Comparison of ENCODE assay signal across 17 mouse cellular contexts in the genomic region with DNA sequence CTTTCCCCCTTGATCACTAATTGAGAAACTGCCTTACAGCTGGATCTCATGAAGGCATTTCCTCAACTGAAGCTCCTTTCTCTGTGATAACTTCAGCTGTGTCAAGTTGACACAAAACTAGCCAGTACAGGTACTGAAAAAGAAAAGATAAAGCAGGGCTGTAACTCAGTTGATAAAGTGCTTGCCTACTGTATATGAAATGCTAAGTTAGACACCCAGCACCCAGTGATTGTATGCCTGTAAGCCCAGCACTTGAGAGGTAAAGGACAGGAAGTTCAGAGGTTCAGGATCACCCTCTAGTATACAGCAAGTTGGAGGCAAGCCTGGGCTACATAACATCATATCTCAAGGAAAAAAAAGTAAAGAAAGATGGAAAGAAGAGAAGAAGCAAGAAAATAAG.
"Had no signal": no experiment of that assay in that cellular context is flagged by ENCODE, and none has a peak within 500 bp of the region (broad histone marks: within the 10 kb centered on the region; RNA-seq: fewer than 3 reads in every experiment).

No protein-coding gene starts in this region.

- H3K9ac ChIP-seq: lung, embryonic 15.5 days; midbrain, embryonic 13.5 days; midbrain, embryonic 15.5 days; neural tube, embryonic 12.5 days had no signal

- H3K27ac ChIP-seq: lung, embryonic 15.5 days; macrophage; midbrain, embryonic 13.5 days; midbrain, embryonic 15.5 days; neural tube, embryonic 12.5 days had no signal

- H3K9me3 ChIP-seq: lung, embryonic 15.5 days; megakaryocyte, embryonic 14.5 days; midbrain, embryonic 13.5 days; midbrain, embryonic 15.5 days; neural tube, embryonic 12.5 days had no signal

- H3K4me2 ChIP-seq: lung, embryonic 15.5 days; midbrain, embryonic 11.5 days; midbrain, embryonic 13.5 days; midbrain, embryonic 15.5 days; neural tube, embryonic 12.5 days had no signal

- H3K4me3 ChIP-seq: lung, embryonic 15.5 days; megakaryocyte, embryonic 14.5 days; midbrain, embryonic 13.5 days; midbrain, embryonic 15.5 days; neural tube, embryonic 12.5 days had no signal

- H3K36me3 ChIP-seq: lung, embryonic 15.5 days; midbrain, embryonic 13.5 days; midbrain, embryonic 15.5 days; neural tube, embryonic 12.5 days had no signal

- DNase-seq: lung, adult 2 months; lung, postnatal 14 days; lung, postnatal 36 days; right cerebral cortex, postnatal 25 days; right cerebral cortex, postnatal 4 days; spleen, adult 18-20 months; thymus, adult 18-20 months; thymus, postnatal 25 days; thymus, postnatal 4 days had no signal

- H3K27me3 ChIP-seq: lung, embryonic 15.5 days; midbrain, embryonic 13.5 days; midbrain, embryonic 15.5 days; neural tube, embryonic 12.5 days had no signal

- ATAC-seq: lung, postnatal 0 days; midbrain, embryonic 13.5 days; midbrain, embryonic 15.5 days had no signal
